Mouse (Mus musculus): Measurements from ENCODE around the gene Alas2. TPM values are rescaled to one million over a fixed set of nuclear protein-coding genes. Genes with fewer than 3 reads are reported as not detected.
A peak's percentile ranks its signal among the peaks of the same experiment; 100 is the strongest.

The Alas2 gene
- total RNA-seq (2021) = 10 to 100 TPM; 23.4 to 73.6 TPM
- long read RNA-seq, experiment 1, transcript Alas2-201 (11 exons, 2,037 nt) = major isoform, 31 of 39 reads
- long read RNA-seq, experiment 1, transcript Alas2-202 (11 exons, 1,892 nt) = minor isoform, 6 of 39 reads
- long read RNA-seq, experiment 1, partial matches to known transcripts = 1 of 39 reads
- long read RNA-seq, experiment 1, other reads (novel, unspliced or antisense) = 1 of 39 reads
- long read RNA-seq, experiment 2, transcript Alas2-201 (11 exons, 2,037 nt) = major isoform, 28 of 40 reads
- long read RNA-seq, experiment 2, transcript Alas2-202 (11 exons, 1,892 nt) = minor isoform, 5 of 40 reads
- long read RNA-seq, experiment 2, partial matches to known transcripts = 6 of 40 reads
- long read RNA-seq, experiment 2, other reads (novel, unspliced or antisense) = 1 of 40 reads

DNA sequence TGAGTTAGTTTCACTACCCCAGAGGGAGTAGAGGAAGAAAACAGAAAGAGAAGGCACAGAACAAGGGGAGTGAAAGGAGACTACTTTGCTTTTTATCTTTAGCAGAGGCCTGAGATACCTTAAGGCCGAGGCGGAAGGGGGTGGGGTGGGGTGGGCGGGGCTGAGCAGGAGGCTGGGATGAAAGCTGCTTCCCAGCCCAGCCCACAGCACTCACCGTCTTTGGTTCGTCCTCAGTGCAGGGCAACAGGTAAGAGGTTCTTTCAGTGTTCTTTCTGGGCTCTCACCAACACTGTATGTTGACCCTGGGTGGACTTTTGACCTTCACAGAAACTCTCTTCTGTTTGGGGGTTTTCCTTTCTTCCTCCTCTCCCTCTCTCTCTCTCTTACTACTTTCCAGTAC lies at the start of gene Alas2:
TSS of gene Alas2 (plus strand) at position 137 of the 400 bp plus-strand sequence.
- DNase-seq (ENCODE audit: low spot score in 2 of 2) = no peak

DNA sequence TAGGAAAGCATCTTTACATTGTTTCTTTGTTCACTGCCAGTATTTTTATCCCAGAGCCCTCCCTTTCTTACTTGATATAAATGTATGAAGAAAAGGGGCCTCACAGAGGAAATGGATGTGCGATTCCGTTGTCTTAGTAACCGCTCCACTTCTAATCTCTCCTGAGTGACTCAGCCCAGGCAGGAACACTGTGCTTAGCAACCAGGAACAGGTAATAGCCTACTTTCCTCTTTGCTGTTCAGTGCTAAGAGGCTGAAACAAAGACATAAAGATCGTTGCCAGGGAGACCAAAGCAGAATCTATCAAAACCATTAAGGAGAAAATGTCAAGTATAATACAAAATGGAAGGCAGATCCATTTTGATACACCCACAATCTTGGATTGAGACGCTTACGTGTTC lies 38.5 kb upstream of the Alas2 start:
- no peak for DNase-seq (ENCODE audit: low spot score in 2 of 2)

DNA sequence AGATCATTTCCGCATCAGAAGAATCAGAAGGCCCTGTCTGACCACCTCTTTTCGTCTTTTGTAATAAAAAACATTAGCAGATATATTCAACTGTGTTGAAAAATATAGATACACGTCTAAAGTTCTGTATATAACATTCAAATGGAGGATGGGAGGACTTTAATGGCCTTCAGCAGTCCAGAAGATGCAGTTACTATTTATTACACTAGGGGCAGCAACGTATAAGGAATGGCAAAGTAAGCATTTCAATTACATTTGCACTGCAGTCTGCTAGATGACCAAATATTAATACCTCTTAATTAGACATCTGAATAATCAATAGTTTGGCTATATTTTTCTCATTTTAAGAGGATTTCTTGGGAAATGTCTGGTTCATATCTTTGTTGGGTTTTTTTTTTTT lies 36.5 kb upstream of the Alas2 start:
- no peak for DNase-seq (ENCODE audit: low spot score in 2 of 2)

DNA sequence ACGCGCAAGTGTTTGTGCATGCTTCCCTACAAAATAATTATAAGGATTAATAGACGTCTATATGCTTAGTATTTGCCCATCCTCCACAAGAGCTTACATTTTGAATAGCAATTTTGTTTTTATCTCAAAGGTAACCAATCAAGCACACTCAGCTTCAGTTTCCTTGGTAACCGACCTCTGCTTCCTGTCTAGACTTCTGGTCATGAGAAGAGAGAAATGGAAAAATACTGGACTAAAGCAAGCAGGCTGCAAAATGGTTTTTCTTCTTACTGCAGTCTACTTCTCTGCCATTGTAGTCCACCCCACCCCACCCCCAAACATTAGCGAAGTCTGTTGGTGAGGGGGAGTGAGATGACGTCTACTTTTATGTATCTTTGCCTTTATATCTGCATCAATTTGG lies 35.9 kb upstream of the Alas2 start:
- DNase-seq (ENCODE audit: low spot score in 2 of 2) = no peak

DNA sequence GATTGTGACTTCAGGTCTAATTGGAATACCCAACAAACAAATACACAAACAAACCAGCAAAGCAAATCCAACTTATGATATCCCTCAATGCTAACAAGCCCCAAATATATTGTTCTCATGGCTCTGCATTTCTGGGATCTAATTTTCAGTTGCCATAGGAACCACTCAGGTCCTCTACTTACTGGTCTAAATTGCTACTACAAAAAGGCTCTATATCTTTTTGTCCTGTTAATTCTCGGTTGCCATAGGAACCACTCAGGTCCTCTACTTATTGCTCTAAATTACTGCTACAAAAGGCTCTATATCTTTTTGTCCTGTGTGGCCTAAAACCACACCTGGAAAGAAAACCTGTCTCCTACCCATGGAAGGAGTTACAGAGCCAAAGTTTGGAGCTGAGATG lies 33.0 kb upstream of the Alas2 start:
- DNase-seq (ENCODE audit: low spot score in 2 of 2) = no peak

DNA sequence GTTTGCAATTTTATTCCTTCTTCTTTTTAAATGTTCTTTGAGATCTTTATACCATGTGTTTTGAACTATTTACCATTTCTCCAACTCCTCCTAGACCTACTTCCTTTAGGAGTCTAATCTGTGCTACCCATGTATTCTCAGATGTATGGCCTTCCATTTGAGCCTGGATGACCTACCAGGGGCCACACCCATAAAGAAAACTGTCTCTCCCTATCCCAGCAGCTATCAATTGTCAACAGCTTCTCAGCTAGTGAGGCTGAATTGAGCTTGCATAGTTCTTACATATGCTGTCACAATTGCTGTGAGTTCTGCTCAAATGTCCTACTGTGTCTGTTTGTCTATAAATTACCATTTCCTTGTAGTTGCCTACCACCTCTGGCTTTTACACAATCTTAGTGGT lies 31.2 kb upstream of the Alas2 start:
- DNase-seq (ENCODE audit: low spot score in 2 of 2) = no peak

DNA sequence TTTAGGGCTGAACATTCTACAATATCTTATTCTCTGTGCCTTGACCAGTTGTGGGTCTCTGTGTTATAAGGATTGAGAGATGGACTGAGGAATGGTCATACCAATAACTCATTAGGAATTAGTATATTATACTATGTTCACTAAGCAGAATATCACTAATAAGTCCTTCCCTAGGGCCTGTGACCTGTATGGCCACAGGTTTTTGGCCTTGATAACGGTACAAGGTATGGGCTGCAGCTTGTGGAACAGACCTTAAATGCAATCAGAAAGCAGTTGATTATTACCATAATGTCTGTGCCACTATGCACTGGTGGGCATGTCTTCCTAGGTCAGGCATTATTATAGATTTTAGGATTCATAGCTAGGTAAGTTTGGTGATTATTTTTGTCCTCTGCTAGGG lies 30.7 kb upstream of the Alas2 start:
- no peak for DNase-seq (ENCODE audit: low spot score in 2 of 2)

DNA sequence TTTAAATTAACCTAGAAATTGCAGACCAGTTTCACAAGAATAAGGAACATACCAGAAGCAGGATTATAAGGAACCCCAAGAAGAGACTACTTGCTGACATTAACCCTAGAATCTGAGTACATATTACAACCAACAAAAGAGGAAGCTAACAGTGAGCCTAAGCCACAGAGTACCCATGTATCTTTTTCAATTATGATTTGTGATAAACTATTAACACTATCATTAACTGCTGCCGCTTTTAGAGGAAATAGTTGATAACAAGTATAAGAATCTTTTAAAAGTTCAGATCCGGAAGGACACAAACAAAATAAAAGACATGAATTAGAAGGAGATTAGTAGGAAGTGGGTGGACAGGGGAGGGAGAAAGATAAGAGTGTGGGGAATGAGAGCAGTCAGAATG lies 7.1 kb upstream of the Alas2 start:
- no peak for DNase-seq (ENCODE audit: low spot score in 2 of 2)

DNA sequence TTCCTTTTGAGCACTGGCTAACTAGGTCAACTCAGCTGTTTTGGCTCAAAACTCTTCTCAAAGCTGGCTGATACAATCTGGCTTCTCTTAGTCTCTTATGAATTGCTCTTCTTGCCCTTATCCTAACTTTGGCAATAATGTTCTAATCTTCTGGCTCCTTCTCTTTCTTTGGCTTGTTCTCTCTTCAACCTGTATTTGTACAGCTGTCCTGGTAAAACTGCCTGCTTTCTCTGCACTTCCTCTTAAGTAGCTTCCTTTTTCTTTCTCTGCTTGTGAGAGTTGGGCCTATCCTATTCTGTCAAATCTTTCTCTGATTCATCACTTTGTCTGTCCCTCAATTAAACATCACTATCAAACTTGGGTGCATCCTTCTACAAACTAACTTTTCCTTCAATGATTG lies 5.5 kb upstream of the Alas2 start:
- DNase-seq (ENCODE audit: low spot score in 2 of 2) = no peak

DNA sequence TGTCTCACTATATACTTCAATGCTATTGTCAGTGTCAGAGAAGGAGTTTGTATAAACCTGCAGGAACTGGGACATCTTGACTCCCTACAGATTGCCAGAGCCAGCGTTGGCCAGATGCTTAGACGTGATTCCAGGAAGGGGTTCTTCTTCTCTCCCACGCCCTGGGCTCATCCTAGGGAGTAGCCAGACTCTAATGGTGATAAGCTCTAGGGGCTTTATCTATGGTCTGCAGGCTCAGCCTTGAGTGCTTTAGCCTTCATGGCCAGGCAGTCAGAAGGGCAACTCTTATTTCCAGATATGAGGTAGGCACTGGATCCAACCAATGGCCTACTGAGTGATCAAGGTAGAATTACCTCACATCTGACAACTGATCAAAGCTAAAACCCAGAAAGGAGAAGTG lies 2.5 kb downstream of the Alas2 start:
- no peak for DNase-seq (ENCODE audit: low spot score in 2 of 2)

DNA sequence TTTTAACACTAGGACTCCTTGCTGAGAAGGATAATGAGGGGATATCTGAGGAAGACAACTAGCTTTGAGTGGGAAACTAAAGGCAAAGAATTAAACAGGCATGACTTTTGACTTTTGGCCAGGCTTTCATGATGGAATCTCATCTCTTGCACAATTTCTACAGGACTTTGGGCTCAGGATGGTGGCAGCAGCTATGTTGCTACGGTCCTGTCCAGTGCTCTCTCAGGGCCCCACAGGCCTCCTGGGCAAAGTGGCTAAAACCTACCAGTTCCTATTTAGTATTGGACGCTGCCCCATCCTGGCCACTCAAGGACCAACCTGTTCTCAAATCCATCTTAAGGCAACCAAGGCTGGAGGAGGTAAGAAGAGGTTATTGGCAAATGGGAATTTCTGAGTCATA lies 4.8 kb downstream of the Alas2 start:
- DNase-seq (ENCODE audit: low spot score in 2 of 2) = no peak

DNA sequence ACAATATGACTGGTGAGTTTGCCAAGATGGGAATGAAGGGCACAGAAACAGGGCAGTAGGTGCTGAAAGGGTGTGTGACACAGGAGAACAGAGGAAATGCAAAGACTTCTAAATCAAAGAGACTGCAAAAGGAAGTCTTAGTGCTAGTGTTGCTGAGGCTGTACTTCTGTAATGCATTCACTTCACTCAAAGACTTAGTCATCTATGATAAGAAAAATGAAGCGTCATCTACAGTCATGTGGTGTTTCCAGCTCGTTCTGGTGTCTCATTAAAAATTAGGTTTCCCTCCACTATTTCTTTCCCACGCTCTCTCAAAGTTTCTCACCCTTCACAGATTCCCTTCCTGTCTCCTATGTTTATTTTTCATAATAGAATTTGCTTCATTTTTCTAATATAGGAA lies 6.9 kb downstream of the Alas2 start:
- no peak for DNase-seq (ENCODE audit: low spot score in 2 of 2)

DNA sequence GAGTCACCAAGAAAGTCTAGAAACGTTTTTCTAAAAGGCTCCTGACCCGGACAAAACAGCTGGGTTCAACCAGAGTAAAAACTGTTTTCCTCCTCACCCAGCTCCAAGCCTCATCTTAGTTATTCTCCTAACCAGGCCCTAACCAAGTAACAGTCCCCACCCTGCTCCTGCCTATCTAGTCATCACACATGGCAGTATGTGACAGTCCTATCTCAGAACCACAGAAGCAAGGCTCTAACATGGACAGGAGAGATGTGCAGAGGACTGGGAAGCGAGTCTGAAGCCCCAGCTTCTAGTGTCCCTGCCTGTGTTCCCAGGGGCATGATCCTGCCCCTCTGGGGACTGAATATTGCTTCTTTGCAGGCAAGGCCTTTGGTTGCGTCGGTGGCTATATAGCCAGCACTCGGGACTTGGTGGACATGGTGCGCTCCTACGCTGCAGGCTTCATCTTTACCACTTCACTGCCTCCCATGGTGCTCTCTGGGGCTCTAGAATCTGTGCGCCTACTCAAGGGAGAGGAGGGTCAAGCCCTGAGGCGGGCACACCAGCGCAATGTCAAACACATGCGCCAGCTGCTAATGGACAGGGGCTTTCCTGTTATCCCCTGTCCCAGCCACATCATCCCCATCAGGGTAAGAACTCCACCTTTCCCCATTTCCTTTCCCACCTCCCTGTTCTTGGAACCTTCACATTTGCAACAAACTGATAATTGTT lies 17.6 kb downstream of the Alas2 start:
- no peak for DNase-seq (ENCODE audit: low spot score in 2 of 2)

DNA sequence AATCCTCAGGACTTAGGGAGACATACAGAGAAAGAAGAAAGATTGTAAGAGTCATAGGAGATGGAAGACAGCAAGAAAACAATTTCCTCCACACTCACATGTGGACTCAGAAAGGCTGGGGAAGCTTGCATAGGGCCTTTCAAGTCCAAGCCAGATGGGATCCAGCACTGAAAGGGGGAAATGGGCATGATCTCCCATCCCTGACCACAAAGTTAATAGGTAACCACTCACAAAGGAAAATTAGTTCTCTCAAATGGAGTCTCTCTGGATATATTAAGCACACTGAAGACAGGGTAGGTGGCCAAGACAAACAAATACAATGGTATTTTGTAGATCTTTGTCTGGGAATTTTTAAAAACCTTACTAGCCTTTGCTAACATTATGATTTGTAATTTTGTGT lies 34.7 kb downstream of the Alas2 start:
- no peak for DNase-seq (ENCODE audit: low spot score in 2 of 2)

DNA sequence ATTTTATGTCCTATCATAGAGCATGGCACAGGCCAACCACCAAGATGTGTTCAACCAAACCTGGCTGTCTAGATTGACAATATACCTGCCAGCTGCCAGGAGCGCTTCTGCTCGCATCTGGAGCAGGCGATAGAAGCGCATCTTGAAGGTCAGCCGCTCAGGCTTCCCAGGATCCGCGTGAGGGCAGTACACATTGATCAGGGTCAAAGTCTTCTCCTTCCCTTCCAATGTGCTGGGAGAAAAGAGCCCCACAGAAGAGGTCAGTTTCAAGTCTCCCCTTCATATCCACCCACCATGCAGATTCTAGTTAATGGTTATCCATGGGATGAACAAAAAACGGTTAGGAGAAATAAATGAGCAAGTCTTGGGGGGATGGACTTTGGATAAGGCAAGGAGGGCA lies 37.9 kb downstream of the Alas2 start:
- DNase-seq (ENCODE audit: low spot score in 2 of 2) = no peak

DNA sequence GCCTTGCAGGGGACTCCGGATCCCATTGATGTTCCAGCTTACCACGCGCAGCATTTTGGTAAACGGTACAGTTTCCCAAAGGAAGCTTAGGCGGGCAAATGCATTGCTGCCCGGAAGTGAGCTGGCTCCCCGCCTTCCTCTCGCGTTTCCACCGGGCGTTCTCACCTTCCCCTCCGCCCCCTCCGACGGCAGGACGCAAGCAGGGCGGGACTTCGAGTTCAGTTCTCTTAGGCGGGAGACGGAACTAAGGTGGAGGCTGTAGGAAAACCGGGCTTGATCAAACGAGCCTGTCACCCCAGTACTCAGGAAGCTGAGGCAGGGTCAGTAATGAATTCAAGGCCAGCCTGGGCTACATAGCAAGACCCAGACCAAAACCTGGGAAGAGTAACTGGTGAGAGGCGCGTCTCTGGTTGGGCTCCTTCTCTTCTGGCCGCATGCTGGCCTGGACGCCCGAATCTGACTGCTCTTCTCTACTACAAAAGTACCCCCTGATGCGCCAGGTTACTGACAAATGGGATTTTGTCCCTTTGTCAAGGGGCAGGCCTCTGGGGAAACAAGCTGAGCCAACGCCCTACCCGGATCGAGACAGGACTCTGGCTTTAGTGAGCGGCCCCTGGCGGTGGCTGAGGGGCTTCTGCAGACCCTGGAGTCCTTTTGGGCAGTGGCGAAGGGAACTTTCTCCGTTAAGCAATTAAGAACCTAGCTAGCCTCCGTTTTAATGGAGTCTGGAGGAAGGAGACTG lies 41.0 kb downstream of the Alas2 start, which contains the start of gene Pfkfb1:
TSS of gene Pfkfb1 (plus strand) at position 207 of the 742 bp plus-strand sequence.
- DNase-seq (ENCODE audit: low spot score in 2 of 2) = peak; percentile 59 to 67

DNA sequence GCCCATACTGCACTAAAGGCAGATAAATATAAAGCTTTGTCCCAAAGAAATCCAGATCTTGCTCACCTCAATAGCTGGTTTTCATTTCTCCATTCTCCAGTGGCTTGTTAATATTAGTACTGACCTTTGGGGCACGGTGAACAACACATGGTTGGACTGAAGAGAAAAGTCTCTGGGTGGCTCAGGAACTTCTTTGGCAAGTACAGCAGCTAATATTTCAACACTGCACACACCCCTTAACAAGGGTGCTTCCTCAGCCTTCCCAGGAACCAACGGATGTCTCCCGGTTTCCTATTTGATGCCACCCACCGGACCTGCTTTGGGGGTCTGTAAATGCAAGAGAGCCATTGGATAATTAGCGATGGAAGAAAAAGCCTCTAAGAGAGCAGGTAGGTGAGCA lies 42.5 kb downstream of the Alas2 start, which contains the start of gene Apex2:
TSS of gene Apex2 (minus strand) at position 173 of the 400 bp plus-strand sequence.
- no peak for DNase-seq (ENCODE audit: low spot score in 2 of 2)

DNA sequence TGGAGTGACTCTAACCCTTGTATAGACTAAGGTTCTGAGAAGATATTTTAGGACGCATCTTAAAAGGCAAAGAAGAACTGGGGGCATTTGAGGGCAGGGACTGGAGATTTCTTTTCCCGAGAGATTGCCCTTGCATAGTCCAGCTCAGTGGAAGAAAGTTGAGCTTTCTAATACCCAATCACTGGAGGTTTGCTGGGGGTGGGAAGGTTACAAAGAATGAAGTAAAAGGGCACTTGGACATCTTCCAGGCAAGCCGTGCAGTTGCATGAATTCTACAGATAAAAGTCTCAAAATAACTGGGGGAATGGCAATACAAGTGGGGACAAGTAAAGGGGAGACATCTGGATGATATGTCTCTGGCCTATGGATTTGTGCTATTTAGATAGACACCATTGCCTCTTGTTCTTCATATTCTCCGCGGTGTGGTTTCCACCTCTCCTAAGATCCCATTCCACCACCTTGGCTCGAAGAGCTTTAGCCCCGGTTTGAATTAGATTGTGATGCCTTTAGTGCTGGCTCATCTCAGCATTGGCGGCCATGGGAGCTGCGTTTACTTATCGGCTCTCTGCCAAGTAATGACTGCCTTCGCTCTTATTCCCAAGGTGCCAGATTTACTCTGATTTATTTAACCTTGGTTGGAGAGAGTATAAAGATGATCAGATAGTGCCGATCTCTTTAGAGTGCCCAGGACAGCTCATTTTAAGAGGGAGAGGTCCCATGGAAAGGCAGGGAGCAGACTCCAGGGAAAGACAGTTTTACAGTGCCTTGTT lies 46.3 kb downstream of the Alas2 start:
- DNase-seq (ENCODE audit: low spot score in 2 of 2) = no peak

DNA sequence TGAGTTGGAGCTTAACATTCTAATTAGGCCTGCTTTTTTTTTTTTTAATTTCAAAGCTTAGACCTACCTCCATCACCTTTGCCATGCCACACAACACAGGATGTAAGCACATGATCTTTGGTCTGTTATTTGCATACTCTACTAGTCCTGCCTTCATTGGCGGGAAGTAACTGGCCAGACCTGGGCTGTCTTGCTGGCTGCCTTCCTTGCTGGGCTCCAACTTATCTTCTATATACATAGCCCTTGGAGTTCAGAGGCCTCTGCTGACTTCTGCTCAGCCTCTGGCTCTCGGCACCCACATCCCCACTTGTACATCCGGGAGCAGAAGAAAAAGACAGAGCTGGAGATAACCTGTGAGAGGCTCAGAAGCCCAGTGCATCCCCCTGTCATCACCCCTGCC lies 47.0 kb downstream of the Alas2 start:
- DNase-seq (ENCODE audit: low spot score in 2 of 2) = no peak

DNA sequence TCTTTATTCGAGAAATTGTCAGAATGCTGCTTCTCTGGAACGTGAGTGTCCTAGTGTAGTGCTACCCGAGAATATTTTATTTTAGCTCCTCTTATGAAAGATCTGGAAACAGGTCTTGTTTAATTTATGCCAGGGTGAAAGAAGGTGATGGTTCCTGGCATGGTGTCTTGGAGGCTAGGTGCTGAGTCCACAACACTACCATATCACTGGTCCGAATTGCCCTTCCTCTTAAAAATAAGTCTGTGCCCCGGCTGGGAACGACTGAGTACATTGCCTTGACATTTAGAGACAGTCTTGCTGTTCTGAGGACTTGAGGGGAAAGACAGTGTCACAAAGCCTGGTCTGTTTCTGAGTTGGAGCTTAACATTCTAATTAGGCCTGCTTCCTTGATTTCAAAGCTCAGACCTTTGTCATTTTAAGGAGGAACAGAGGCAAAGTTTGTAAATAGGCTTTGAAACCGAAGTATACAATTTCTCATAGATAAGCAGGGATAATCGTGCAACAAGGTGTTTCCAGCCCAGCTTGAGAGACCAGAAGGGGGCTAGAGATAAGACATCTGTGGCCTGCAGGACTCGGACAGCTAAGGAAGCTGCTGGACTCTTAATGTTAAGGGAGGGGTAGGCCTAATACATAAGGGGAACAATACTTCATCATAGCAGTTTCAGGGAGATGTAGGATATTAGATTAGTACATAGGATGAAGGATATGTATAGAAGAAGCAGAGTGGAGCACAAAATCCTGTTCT lies 48.0 kb downstream of the Alas2 start:
- no peak for DNase-seq (ENCODE audit: low spot score in 2 of 2)

All from adrenal gland, adult 18-20 months (tissue).